ENCODE assay signal across 10 mouse cellular contexts in the genomic region with DNA sequence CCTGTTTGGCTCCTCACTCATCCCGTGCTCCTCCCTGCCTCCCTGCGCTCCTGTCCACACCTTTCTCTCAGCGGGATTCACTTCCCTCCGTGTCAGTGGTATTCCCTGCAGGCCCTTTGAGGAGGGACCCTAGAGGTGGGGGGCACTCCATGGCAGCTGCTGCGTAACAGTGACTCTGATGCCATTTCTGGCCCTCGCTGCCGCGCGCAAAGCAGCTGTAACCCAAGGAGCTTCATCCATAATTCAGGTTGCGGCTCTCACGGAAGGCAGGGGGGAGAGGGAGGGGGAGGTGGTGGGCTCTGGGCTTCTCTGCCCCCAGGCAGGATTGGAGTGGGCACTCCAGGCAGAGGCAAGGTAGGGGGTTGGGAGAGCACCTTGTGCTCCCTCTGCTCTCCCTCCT. TPM values are rescaled to one million over a fixed set of nuclear protein-coding genes. Genes with fewer than 3 reads are reported as not detected.
DNase-seq lines count a peak whose midpoint lies in the region; ATAC-seq and TF ChIP-seq lines count a peak whose summit lies in the region.
"Had no signal": no experiment of that assay in that cellular context is flagged by ENCODE, and none has a peak within 500 bp of the region (broad histone marks: within the 10 kb centered on the region; RNA-seq: fewer than 3 reads in every experiment).

No protein-coding gene starts in this region.

- ATAC-seq in heart, embryonic 12.5 days (ENCODE audit: insufficient number of reproducible peaks, low FRiP score), result no peak
- no peak for ATAC-seq in neural tube, embryonic 15.5 days (ENCODE audit: low FRiP score)

- intact Hi-C loops in heart, adult 2 months (cut with DNase I), result no loop called here

- H3K4me1 ChIP-seq in heart, embryonic 12.5 days (replicated peaks), result peaks cover 37% of the 10 kb centered on the region
- H3K4me1 ChIP-seq in heart, adult 2 months (ENCODE audit: control insufficient read depth, insufficient read depth, low read length), result peaks cover 1% of the 10 kb centered on the region; the same call in 1 of the 2 replicates
- peaks cover 47% of the 10 kb centered on the region for H3K4me1 ChIP-seq in limb, embryonic 10.5 days
- H3K4me1 ChIP-seq in neural tube, embryonic 15.5 days, result peaks cover 40% of the 10 kb centered on the region

- 6% methylated on average over 11 of the region's 11 CpGs for WGBS in heart, embryonic 12.5 days
- 23% methylated on average over 11 of the region's 11 CpGs for WGBS in heart, adult 2 months
- WGBS in limb, embryonic 10.5 days, result 5% methylated on average over 11 of the region's 11 CpGs
- WGBS in neural tube, embryonic 15.5 days, result 3% methylated on average over 11 of the region's 11 CpGs

- H3K4me2 ChIP-seq in heart, embryonic 12.5 days, result peak overlapping the region; percentile 58
- peak overlapping the region; percentile 39 for H3K4me2 ChIP-seq in neural tube, embryonic 15.5 days

- H3K79me2 ChIP-seq in heart, adult 2 months (replicated peaks; ENCODE audit: control insufficient read depth, insufficient read depth, low read length), result no peaks in the 10 kb centered on the region

- no peak for TF ChIP-seq CTCF in heart, adult 2 months (IDR thresholded peaks at IDR 0.05)

- no peak for TF ChIP-seq POLR2A in heart, adult 2 months (IDR thresholded peaks at IDR 0.05; ENCODE audit: insufficient read depth, low read depth, low read length)

- TF ChIP-seq EP300 in heart, adult 2 months (IDR thresholded peaks at IDR 0.05; ENCODE audit: insufficient read depth, low read depth, low read length), result no peak

- H3K9me3 ChIP-seq in heart, embryonic 12.5 days (replicated peaks), result no peaks in the 10 kb centered on the region
- no peaks in the 10 kb centered on the region for H3K9me3 ChIP-seq in limb, embryonic 10.5 days (replicated peaks)
- H3K9me3 ChIP-seq in neural tube, embryonic 15.5 days (replicated peaks), result no peaks in the 10 kb centered on the region

- H3K9ac ChIP-seq in heart, embryonic 12.5 days, result 0 out of 2 replicates have a peak overlapping the region, but pooled peaks have one; percentile 5
- no peak overlapping the region for H3K9ac ChIP-seq in heart, adult 2 months (ENCODE audit: low read depth, low read length)
- H3K9ac ChIP-seq in neural tube, embryonic 15.5 days (replicated peaks), result no peak overlapping the region

- H3K27ac ChIP-seq in heart, embryonic 12.5 days (ENCODE audit: poor library complexity, severe bottlenecking), result no peak overlapping the region
- H3K27ac ChIP-seq in heart, adult 2 months, result no peak overlapping the region
- peak overlapping the region; percentile 42; the same call in 1 of the 2 replicates for H3K27ac ChIP-seq in limb, embryonic 10.5 days
- H3K27ac ChIP-seq in neural tube, embryonic 15.5 days (replicated peaks), result no peak overlapping the region

- no peaks in the 10 kb centered on the region for H3K36me3 ChIP-seq in heart, embryonic 12.5 days
- no peaks in the 10 kb centered on the region for H3K36me3 ChIP-seq in heart, adult 2 months (ENCODE audit: control insufficient read depth, insufficient read depth, low read length)
- H3K36me3 ChIP-seq in limb, embryonic 10.5 days, result no peaks in the 10 kb centered on the region
- H3K36me3 ChIP-seq in neural tube, embryonic 15.5 days, result no peaks in the 10 kb centered on the region

- H3K4me3 ChIP-seq in heart, embryonic 12.5 days, result peak overlapping the region; percentile 22; the same call in 1 of the 2 replicates
- H3K4me3 ChIP-seq in heart, adult 2 months, result no peak overlapping the region
- H3K4me3 ChIP-seq in limb, embryonic 10.5 days, result peak overlapping the region; percentile 39
- no peak overlapping the region for H3K4me3 ChIP-seq in neural tube, embryonic 15.5 days (replicated peaks)

- peaks cover 95% of the 10 kb centered on the region for H3K27me3 ChIP-seq in heart, embryonic 12.5 days (replicated peaks)
- H3K27me3 ChIP-seq in heart, adult 2 months (ENCODE audit: control insufficient read depth, insufficient read depth, low read length), result peaks cover 2% of the 10 kb centered on the region; the same call in 1 of the 2 replicates
- peaks cover 98% of the 10 kb centered on the region for H3K27me3 ChIP-seq in limb, embryonic 10.5 days (ENCODE audit: low read depth, poor library complexity, severe bottlenecking)
- peaks cover 75% of the 10 kb centered on the region for H3K27me3 ChIP-seq in neural tube, embryonic 15.5 days (replicated peaks)

- no peak for DNase-seq in heart, adult 2 months
- DNase-seq in spleen, postnatal 4 days (ENCODE audit: low spot score in 2 of 2), result peak; percentile 12 to 55
- no peak for DNase-seq in spleen, postnatal 14 days (ENCODE audit: low spot score in 2 of 2)
- peak; percentile 53 for DNase-seq in limb, embryonic 10.5 days (ENCODE audit: low spot score)
- no peak for DNase-seq in urinary bladder, postnatal 36 days (ENCODE audit: low spot score in 2 of 2)
- no peak for DNase-seq in urinary bladder, postnatal 10 days (ENCODE audit: low spot score)
- DNase-seq: lung, adult 18-20 months had no signal

RNA-seq across cellular contexts. Expression of gene Rtn4rl2, which starts 3.0 kb away (rescaled TPM):
- 0.67 and 1.2 TPM in 2 replicates for polyA plus RNA-seq in heart, embryonic 12.5 days (2016; fragmentation: Nextera tagmentation; extraction: Ambion mirVana)
- 1 to 10 TPM; 3.6 to 3.8 TPM for total RNA-seq in heart, adult 2 months (2021)
- 2.6 and 6.1 TPM in 2 replicates for polyA plus RNA-seq in heart, adult 2 months (2012; rRNA removed)
- polyA plus RNA-seq in limb, embryonic 10.5 days (2016; fragmentation: Nextera tagmentation; extraction: Ambion mirVana), result 0.74 and 1.0 TPM in 2 replicates
- polyA plus RNA-seq in neural tube, embryonic 15.5 days (2015; fragmentation: Nextera tagmentation; extraction: Ambion mirVana), result 3.6 and 3.9 TPM in 2 replicates
- total RNA-seq: common myeloid progenitor, adult 5-6 weeks had no signal

RNA-seq across cellular contexts. Expression of gene Slc43a1, which starts 44.9 kb away (rescaled TPM):
- polyA plus RNA-seq in heart, embryonic 12.5 days (2016; fragmentation: Nextera tagmentation; extraction: Ambion mirVana), result 21.8 and 23.0 TPM in 2 replicates
- total RNA-seq in heart, adult 2 months (2021), result 1 to 10 TPM; 2.1 to 2.3 TPM
- 3.7 and 6.7 TPM in 2 replicates for polyA plus RNA-seq in heart, adult 2 months (2012; rRNA removed)
- polyA plus RNA-seq in limb, embryonic 10.5 days (2016; fragmentation: Nextera tagmentation; extraction: Ambion mirVana), result 36.6 and 42.6 TPM in 2 replicates
- polyA plus RNA-seq in neural tube, embryonic 15.5 days (2015; fragmentation: Nextera tagmentation; extraction: Ambion mirVana), result 1.3 and 5.0 TPM in 2 replicates

RNA-seq across cellular contexts. Expression of gene Slc43a3, which starts 52.8 kb away (rescaled TPM):
- 33.6 and 35.0 TPM in 2 replicates for polyA plus RNA-seq in heart, embryonic 12.5 days (2016; fragmentation: Nextera tagmentation; extraction: Ambion mirVana)
- 10 to 100 TPM; 62.6 to 79.1 TPM for total RNA-seq in heart, adult 2 months (2021)
- polyA plus RNA-seq in heart, adult 2 months (2012; rRNA removed), result 101 and 141 TPM in 2 replicates
- 30.4 and 32.8 TPM in 2 replicates for polyA plus RNA-seq in limb, embryonic 10.5 days (2016; fragmentation: Nextera tagmentation; extraction: Ambion mirVana)
- 5.7 and 15.2 TPM in 2 replicates for polyA plus RNA-seq in neural tube, embryonic 15.5 days (2015; fragmentation: Nextera tagmentation; extraction: Ambion mirVana)

RNA-seq across cellular contexts. Expression of gene Timm10, which starts 56.7 kb away (rescaled TPM):
- polyA plus RNA-seq in heart, embryonic 12.5 days (2016; fragmentation: Nextera tagmentation; extraction: Ambion mirVana), result 62.2 and 65.6 TPM in 2 replicates
- total RNA-seq in heart, adult 2 months (2021), result 100 to 1,000 TPM; 106 to 129 TPM
- polyA plus RNA-seq in heart, adult 2 months (2012; rRNA removed), result 123 and 136 TPM in 2 replicates
- polyA plus RNA-seq in limb, embryonic 10.5 days (2016; fragmentation: Nextera tagmentation; extraction: Ambion mirVana), result 64.5 and 71.0 TPM in 2 replicates
- 78.9 and 86.0 TPM in 2 replicates for polyA plus RNA-seq in neural tube, embryonic 15.5 days (2015; fragmentation: Nextera tagmentation; extraction: Ambion mirVana)

Comparison
In these comparisons a context has a peak if more than half of its experiments do, and no peak if none do; other contexts are left out.
1. H3K4me3 ChIP-seq: peak in heart, embryonic 12.5 days (single experiment) and limb, embryonic 10.5 days (single experiment); none in heart, adult 2 months (single experiment) and neural tube, embryonic 15.5 days (single experiment).
2. DNase-seq: peak in spleen, postnatal 4 days (2 of 2) and limb, embryonic 10.5 days (single experiment); none in heart, adult 2 months (0 of 2), spleen, postnatal 14 days (0 of 2), urinary bladder, postnatal 36 days (0 of 2) and urinary bladder, postnatal 10 days (single experiment).